Mouse (Mus musculus): ENCODE results near the gene Ttc39b. TPM values are rescaled to one million over a fixed set of nuclear protein-coding genes. Genes with fewer than 3 reads are reported as not detected.

The Ttc39b gene
- polyA plus RNA-seq, 1 experiment from 2014 or later: 2.1 TPM

GRCm38 (mm10) chr4:83339393-83339792 is 15.3 kb upstream of the Ttc39b start:
- H3K36me3 ChIP-seq: no peaks in the 10 kb centered on the region
- H3K27ac ChIP-seq (replicated peaks): no peak overlapping the region
- H3K9ac ChIP-seq: no peak overlapping the region
- no peaks in the 10 kb centered on the region for H3K27me3 ChIP-seq (replicated peaks)
- H3K4me3 ChIP-seq: no peak overlapping the region
- 83% methylated on average over 1 of the region's 1 CpGs for WGBS
- no peaks in the 10 kb centered on the region for H3K9me3 ChIP-seq
- H3K4me2 ChIP-seq: no peak overlapping the region
- H3K4me1 ChIP-seq: peaks cover 5% of the 10 kb centered on the region; the same call in 1 of the 2 replicates
- ATAC-seq (ENCODE audit: extremely low read depth, insufficient number of reproducible peaks, low FRiP score, low TSS enrichment): no peak

- H3K4me1 ChIP-seq: peaks cover 5% of the 10 kb centered on the region; the same call in 1 of the 2 replicates
- H3K4me2 ChIP-seq: no peak overlapping the region
- no peaks in the 10 kb centered on the region for H3K36me3 ChIP-seq
- WGBS: 70% methylated on average over 3 of the region's 3 CpGs
- H3K9me3 ChIP-seq: no peaks in the 10 kb centered on the region
- no peaks in the 10 kb centered on the region for H3K27me3 ChIP-seq (replicated peaks)
- H3K9ac ChIP-seq: no peak overlapping the region
- no peak overlapping the region for H3K27ac ChIP-seq (replicated peaks)
- no peak overlapping the region for H3K4me3 ChIP-seq
- no peak for ATAC-seq (ENCODE audit: extremely low read depth, insufficient number of reproducible peaks, low FRiP score, low TSS enrichment)
These were observed 13.7 kb upstream of the Ttc39b start for GRCm38 (mm10) chr4:83337717-83338116.

GRCm38 (mm10) chr4:83330369-83330768 is 6.3 kb upstream of the Ttc39b start:
- Histone ChIP-seq H3K27me3 (replicated peaks) (peaks cover 4% of the 10 kb centered on the region), H3K36me3 (no peaks in the 10 kb centered on the region), H3K4me1 (peaks cover 6% of the 10 kb centered on the region; the same call in 1 of the 2 replicates), H3K9ac (no peak overlapping the region), H3K4me2 (no peak overlapping the region), H3K27ac (replicated peaks) (no peak overlapping the region), H3K9me3 (no peaks in the 10 kb centered on the region), H3K4me3 (no peak overlapping the region)
- WGBS: 60% methylated on average over 4 of the region's 4 CpGs
- no peak for ATAC-seq (ENCODE audit: extremely low read depth, insufficient number of reproducible peaks, low FRiP score, low TSS enrichment)

GRCm38 (mm10) chr4:83329615-83330014 is 5.6 kb upstream of the Ttc39b start:
- 42% methylated on average over 4 of the region's 4 CpGs for WGBS
- no peak overlapping the region for H3K4me2 ChIP-seq
- H3K9me3 ChIP-seq: no peaks in the 10 kb centered on the region
- no peak overlapping the region for H3K27ac ChIP-seq (replicated peaks)
- no peaks in the 10 kb centered on the region for H3K36me3 ChIP-seq
- H3K27me3 ChIP-seq (replicated peaks): peaks cover 9% of the 10 kb centered on the region
- no peak for ATAC-seq (ENCODE audit: extremely low read depth, insufficient number of reproducible peaks, low FRiP score, low TSS enrichment)
- peaks cover 6% of the 10 kb centered on the region; the same call in 1 of the 2 replicates for H3K4me1 ChIP-seq
- H3K4me3 ChIP-seq: no peak overlapping the region
- H3K9ac ChIP-seq: no peak overlapping the region

- Histone ChIP-seq H3K9ac (no peak overlapping the region), H3K27ac (replicated peaks) (no peak overlapping the region)
- WGBS: 46% methylated on average over 9 of the region's 9 CpGs
These were observed 4.2 kb upstream of the Ttc39b start for GRCm38 (mm10) chr4:83328026-83328945.

GRCm38 (mm10) chr4:83327526-83327925 is 3.5 kb upstream of the Ttc39b start:
- Histone ChIP-seq H3K4me3 (no peak overlapping the region), H3K4me1 (peaks cover 16% of the 10 kb centered on the region), H3K9me3 (no peaks in the 10 kb centered on the region), H3K27me3 (replicated peaks) (peaks cover 11% of the 10 kb centered on the region), H3K36me3 (no peaks in the 10 kb centered on the region), H3K9ac (no peak overlapping the region), H3K27ac (replicated peaks) (no peak overlapping the region), H3K4me2 (no peak overlapping the region)
- WGBS: 41% methylated on average over 4 of the region's 4 CpGs
- ATAC-seq (ENCODE audit: extremely low read depth, insufficient number of reproducible peaks, low FRiP score, low TSS enrichment): no peak

More at GRCm38 (mm10) chr4:83328026-83328945, 4.2 kb upstream of the Ttc39b start:
- Histone ChIP-seq H3K4me1 (peaks cover 11% of the 10 kb centered on the region; the same call in 1 of the 2 replicates), H3K27me3 (replicated peaks) (peaks cover 9% of the 10 kb centered on the region), H3K4me2 (no peak overlapping the region), H3K9me3 (no peaks in the 10 kb centered on the region), H3K4me3 (no peak overlapping the region), H3K36me3 (no peaks in the 10 kb centered on the region)
- ATAC-seq (ENCODE audit: extremely low read depth, insufficient number of reproducible peaks, low FRiP score, low TSS enrichment): no peak

- Histone ChIP-seq H3K36me3 (no peaks in the 10 kb centered on the region), H3K4me3 (no peak overlapping the region), H3K27ac (replicated peaks) (no peak overlapping the region), H3K4me1 (peaks cover 16% of the 10 kb centered on the region), H3K9ac (no peak overlapping the region), H3K9me3 (no peaks in the 10 kb centered on the region), H3K27me3 (replicated peaks) (peaks cover 21% of the 10 kb centered on the region), H3K4me2 (no peak overlapping the region)
- no peak for ATAC-seq (ENCODE audit: extremely low read depth, insufficient number of reproducible peaks, low FRiP score, low TSS enrichment)
- WGBS: 50% methylated on average over 5 of the region's 5 CpGs
These were observed 1.3 kb upstream of the Ttc39b start for GRCm38 (mm10) chr4:83325366-83325765.

- H3K4me3 ChIP-seq: peak overlapping the region; percentile 73
- H3K9me3 ChIP-seq: no peaks in the 10 kb centered on the region
- H3K4me1 ChIP-seq: peaks cover 16% of the 10 kb centered on the region
- H3K4me2 ChIP-seq: peak overlapping the region; percentile 97
- H3K27ac ChIP-seq (replicated peaks): peak overlapping the region; percentile 53
- 2% methylated on average over 48 of the region's 48 CpGs for WGBS
- peak overlapping the region; percentile 81 for H3K9ac ChIP-seq
- peak; percentile 39; the same call in 1 of the 2 replicates for ATAC-seq (ENCODE audit: extremely low read depth, insufficient number of reproducible peaks, low FRiP score, low TSS enrichment)
- peaks cover 21% of the 10 kb centered on the region for H3K27me3 ChIP-seq (replicated peaks)
- H3K36me3 ChIP-seq: no peaks in the 10 kb centered on the region
These were observed 703 bp downstream of the Ttc39b start for GRCm38 (mm10) chr4:83323201-83323903.

- Histone ChIP-seq H3K4me2 (no peak overlapping the region), H3K4me3 (no peak overlapping the region), H3K4me1 (peaks cover 23% of the 10 kb centered on the region), H3K9me3 (no peaks in the 10 kb centered on the region), H3K27me3 (replicated peaks) (0 out of 2 replicates have a peak, but pooled peaks cover 12% of the 10 kb centered on the region), H3K27ac (replicated peaks) (no peak overlapping the region), H3K9ac (no peak overlapping the region), H3K36me3 (no peaks in the 10 kb centered on the region)
- no peak for ATAC-seq (ENCODE audit: extremely low read depth, insufficient number of reproducible peaks, low FRiP score, low TSS enrichment)
- 85% methylated on average over 4 of the region's 4 CpGs for WGBS
These were observed 4.3 kb downstream of the Ttc39b start for GRCm38 (mm10) chr4:83319736-83320135.

- 0 out of 2 replicates have a peak, but pooled peaks cover 12% of the 10 kb centered on the region for H3K27me3 ChIP-seq (replicated peaks)
- H3K4me3 ChIP-seq: no peak overlapping the region
- peaks cover 20% of the 10 kb centered on the region for H3K4me1 ChIP-seq
- no peaks in the 10 kb centered on the region for H3K9me3 ChIP-seq
- H3K36me3 ChIP-seq: no peaks in the 10 kb centered on the region
- H3K9ac ChIP-seq: no peak overlapping the region
- WGBS: 23% methylated on average over 3 of the region's 3 CpGs
- no peak overlapping the region for H3K4me2 ChIP-seq
- no peak for ATAC-seq (ENCODE audit: extremely low read depth, insufficient number of reproducible peaks, low FRiP score, low TSS enrichment)
- H3K27ac ChIP-seq (replicated peaks): no peak overlapping the region
These were observed 5.3 kb downstream of the Ttc39b start for GRCm38 (mm10) chr4:83318758-83319157.

- Histone ChIP-seq H3K36me3 (no peaks in the 10 kb centered on the region), H3K9me3 (no peaks in the 10 kb centered on the region), H3K27me3 (replicated peaks) (0 out of 2 replicates have a peak, but pooled peaks cover 12% of the 10 kb centered on the region), H3K4me3 (no peak overlapping the region), H3K27ac (replicated peaks) (no peak overlapping the region), H3K4me1 (peaks cover 15% of the 10 kb centered on the region), H3K4me2 (no peak overlapping the region), H3K9ac (no peak overlapping the region)
- ATAC-seq (ENCODE audit: extremely low read depth, insufficient number of reproducible peaks, low FRiP score, low TSS enrichment): no peak
- WGBS: 71% methylated on average over 3 of the region's 3 CpGs
These were observed 6.2 kb downstream of the Ttc39b start for GRCm38 (mm10) chr4:83317826-83318348.

Data from heart, embryonic 13.5 days (tissue).